Mouse (Mus musculus): Measurements from ENCODE around the gene Taf9b. TPM values are rescaled to one million over a fixed set of nuclear protein-coding genes. Genes with fewer than 3 reads are reported as not detected.

The Taf9b gene
- polyA plus RNA-seq, 1 experiment from 2014 or later, result 15.1 TPM

DNA sequence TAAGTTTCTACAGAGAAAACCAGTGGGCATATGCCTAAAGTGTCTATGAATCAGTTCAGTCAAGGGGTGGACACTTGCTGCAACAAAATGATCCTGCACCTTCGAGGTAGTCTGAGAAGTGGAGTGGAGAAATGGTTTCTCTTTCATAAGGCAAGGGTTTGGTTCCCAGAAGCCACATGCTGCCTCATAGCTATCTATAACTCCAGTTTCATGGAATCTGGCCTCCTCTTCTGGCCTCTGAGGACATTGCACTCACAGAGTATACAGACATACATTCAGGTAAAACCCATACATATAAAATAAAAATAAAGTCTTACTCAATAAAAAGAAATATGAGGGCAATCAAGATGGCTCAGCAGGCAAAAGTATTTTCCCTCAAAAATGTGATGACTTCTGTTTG lies 55.9 kb downstream of the Taf9b start:
- WGBS, result 86% methylated on average over 1 of the region's 1 CpGs
- Histone ChIP-seq H3K4me1 (ENCODE audit: control insufficient read depth, insufficient read depth, low read length) (no peaks in the 10 kb centered on the region), H3K4me2 (ENCODE audit: low read depth, low read length) (no peak overlapping the region), H3K36me3 (ENCODE audit: control insufficient read depth, insufficient read depth, low read length) (no peaks in the 10 kb centered on the region), H3K27ac (replicated peaks; ENCODE audit: low read depth, low read length) (no peak overlapping the region), H3K4me3 (ENCODE audit: low read depth, low read length) (no peak overlapping the region), H3K9ac (ENCODE audit: low read depth, low read length) (no peak overlapping the region), H3K27me3 (replicated peaks; ENCODE audit: control insufficient read depth, insufficient read depth, low read length) (no peaks in the 10 kb centered on the region), H3K9me3 (ENCODE audit: control insufficient read depth, low read length) (no peaks in the 10 kb centered on the region)
- no peak for ATAC-seq (ENCODE audit: low read depth)
- no peak for DNase-seq (ENCODE audit: low spot score)

DNA sequence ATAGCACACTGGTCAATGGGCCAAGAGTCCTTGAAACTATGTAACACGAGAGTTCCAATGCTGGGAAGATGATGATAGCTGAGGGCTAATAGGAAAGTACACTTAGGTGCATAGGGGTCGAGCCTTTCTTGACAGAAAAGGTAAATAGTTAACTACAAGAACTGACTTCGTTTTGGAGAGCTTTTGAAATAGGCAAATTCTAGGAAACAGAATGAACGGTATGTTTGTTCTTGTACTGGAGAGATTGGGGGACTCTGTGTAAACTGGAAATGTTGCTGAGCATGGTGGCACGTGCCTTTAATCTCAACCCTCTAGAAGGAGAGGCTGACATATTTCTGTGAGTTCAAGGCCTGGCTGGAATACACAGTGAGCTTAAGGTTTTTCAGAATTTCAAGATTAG lies 56.4 kb downstream of the Taf9b start:
- H3K27me3 ChIP-seq (replicated peaks; ENCODE audit: control insufficient read depth, insufficient read depth, low read length), result no peaks in the 10 kb centered on the region
- no peaks in the 10 kb centered on the region for H3K9me3 ChIP-seq (ENCODE audit: control insufficient read depth, low read length)
- H3K4me3 ChIP-seq (ENCODE audit: low read depth, low read length), result no peak overlapping the region
- 68% methylated on average over 5 of the region's 5 CpGs for WGBS
- no peak overlapping the region for H3K27ac ChIP-seq (replicated peaks; ENCODE audit: low read depth, low read length)
- ATAC-seq (ENCODE audit: low read depth) (no peak), DNase-seq (ENCODE audit: low spot score) (no peak)
- no peak overlapping the region for H3K4me2 ChIP-seq (ENCODE audit: low read depth, low read length)
- H3K9ac ChIP-seq (ENCODE audit: low read depth, low read length), result no peak overlapping the region
- no peaks in the 10 kb centered on the region for H3K4me1 ChIP-seq (ENCODE audit: control insufficient read depth, insufficient read depth, low read length)
- H3K36me3 ChIP-seq (ENCODE audit: control insufficient read depth, insufficient read depth, low read length), result no peaks in the 10 kb centered on the region

DNA sequence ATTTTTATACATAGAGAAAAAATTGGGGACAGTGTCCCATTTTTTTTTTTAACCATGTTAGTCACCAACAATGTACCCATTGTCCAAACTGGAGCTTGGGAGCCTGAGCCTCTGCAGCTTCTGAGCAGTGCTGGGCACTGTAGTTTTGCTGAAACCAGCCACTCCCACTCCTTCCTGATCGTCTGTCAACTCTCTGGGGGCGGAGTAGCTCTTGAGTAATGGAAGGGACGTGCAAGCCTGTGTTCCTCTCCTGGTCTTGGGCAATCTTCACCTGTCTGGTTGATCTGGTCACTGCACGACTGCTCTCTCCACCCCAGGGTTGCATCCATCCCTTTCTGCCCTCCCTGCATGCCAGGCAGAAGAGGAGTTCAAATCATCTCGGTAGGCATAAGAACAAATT lies 57.0 kb downstream of the Taf9b start:
- no peak overlapping the region for H3K27ac ChIP-seq (replicated peaks; ENCODE audit: low read depth, low read length)
- H3K9ac ChIP-seq (ENCODE audit: low read depth, low read length), result no peak overlapping the region
- 61% methylated on average over 5 of the region's 5 CpGs for WGBS
- no peak overlapping the region for H3K4me2 ChIP-seq (ENCODE audit: low read depth, low read length)
- no peak for ATAC-seq (ENCODE audit: low read depth)
- no peaks in the 10 kb centered on the region for H3K9me3 ChIP-seq (ENCODE audit: control insufficient read depth, low read length)
- no peaks in the 10 kb centered on the region for H3K36me3 ChIP-seq (ENCODE audit: control insufficient read depth, insufficient read depth, low read length)
- no peak overlapping the region for H3K4me3 ChIP-seq (ENCODE audit: low read depth, low read length)
- H3K27me3 ChIP-seq (replicated peaks; ENCODE audit: control insufficient read depth, insufficient read depth, low read length), result no peaks in the 10 kb centered on the region
- H3K4me1 ChIP-seq (ENCODE audit: control insufficient read depth, insufficient read depth, low read length), result no peaks in the 10 kb centered on the region
- DNase-seq (ENCODE audit: low spot score), result peak; percentile 16

Other genes starting within 250 kb of the Taf9b start
- 57.7 and 59.5 TPM in 2 replicates for gene Magt1, start 209.3 kb downstream of the Taf9b start, polyA plus RNA-seq (2014; fragmentation: Nextera tagmentation; extraction: Ambion mirVana)
- 417 and 481 TPM in 2 replicates for gene Cox7b, start 205.5 kb downstream of the Taf9b start, polyA plus RNA-seq (2014; fragmentation: Nextera tagmentation; extraction: Ambion mirVana)
- 28.4 and 32.1 TPM in 2 replicates for gene Atp7a, start 193.9 kb downstream of the Taf9b start, polyA plus RNA-seq (2014; fragmentation: Nextera tagmentation; extraction: Ambion mirVana)
- 1.3 and 1.4 TPM in 2 replicates for gene Tlr13, start 78.0 kb downstream of the Taf9b start, polyA plus RNA-seq (2014; fragmentation: Nextera tagmentation; extraction: Ambion mirVana)
- 304 and 338 TPM in 2 replicates for gene Pgk1, start 34.1 kb downstream of the Taf9b start, polyA plus RNA-seq (2014; fragmentation: Nextera tagmentation; extraction: Ambion mirVana)
- not detected in 2 replicates for gene Fnd3c2, start 34.2 kb upstream of the Taf9b start, polyA plus RNA-seq (2014; fragmentation: Nextera tagmentation; extraction: Ambion mirVana)